Mouse (Mus musculus) adipocyte (in vitro differentiated cells): ENCODE data around the gene Cpne7.
"Not testable (repeated sequence)": the region's sequence is repeated elsewhere in the genome, so short reads cannot be mapped to it uniquely, and the experiment has no call there.

Experiments used
- DNase-seq: peaks from one replicate; pipeline ENCODE4 v3.0.0-alpha.2; 2016; ENCODE audit warnings: low spot score

Cpne7 gene

DNA sequence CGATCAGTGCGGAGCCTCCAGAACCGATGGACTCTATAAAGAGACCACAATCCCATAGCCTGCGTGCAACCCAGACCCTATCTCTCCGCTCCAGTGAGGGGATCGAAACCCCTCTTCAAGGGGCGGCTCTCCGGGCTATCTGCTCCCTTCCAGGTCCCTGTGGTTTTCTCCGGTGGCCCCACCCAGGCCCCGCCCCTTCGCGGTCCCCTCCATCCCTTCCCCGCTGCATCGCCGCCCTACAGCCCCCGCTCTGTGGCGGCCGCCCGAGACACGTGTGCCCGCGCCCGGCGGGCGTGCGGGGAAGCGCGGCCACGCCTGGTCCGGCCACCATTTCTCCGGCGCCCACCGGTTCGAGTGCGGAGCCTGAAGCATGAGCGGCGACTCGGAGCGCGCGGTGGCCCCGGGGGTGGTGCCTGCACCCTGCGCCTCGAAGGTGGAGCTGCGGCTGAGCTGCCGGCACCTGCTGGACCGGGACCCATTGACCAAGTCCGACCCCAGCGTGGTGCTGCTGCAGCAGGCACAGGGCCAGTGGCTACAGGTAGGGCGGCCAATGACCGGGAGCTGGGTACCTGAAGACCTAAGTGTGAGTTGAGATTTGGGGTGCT lies at the start of gene Cpne7:
TSS of gene Cpne7 (plus strand) at position 248 of the 605 bp plus-strand sequence.
- DNase-seq, result no peak

DNA sequence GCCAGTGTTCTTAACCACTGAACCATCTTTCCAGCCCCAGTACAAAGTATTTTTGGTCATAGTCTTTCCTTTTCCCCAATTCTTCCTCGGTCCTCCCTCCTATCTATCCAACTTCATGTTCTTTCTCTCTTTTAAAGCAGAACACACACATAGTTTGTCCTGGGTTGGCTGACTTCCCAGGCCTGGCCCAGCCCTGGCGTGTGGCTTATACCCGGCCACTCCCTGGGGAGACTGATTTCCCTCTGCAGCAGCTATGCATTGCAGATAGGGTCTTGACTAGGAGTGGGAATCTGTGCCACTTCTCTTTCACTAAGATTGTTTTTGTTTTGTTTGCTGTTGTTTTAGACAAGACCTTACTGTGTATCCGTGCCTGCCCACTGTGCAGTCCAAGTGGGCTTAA lies 46.0 kb upstream of the Cpne7 start:
- peak; percentile 84 for DNase-seq

DNA sequence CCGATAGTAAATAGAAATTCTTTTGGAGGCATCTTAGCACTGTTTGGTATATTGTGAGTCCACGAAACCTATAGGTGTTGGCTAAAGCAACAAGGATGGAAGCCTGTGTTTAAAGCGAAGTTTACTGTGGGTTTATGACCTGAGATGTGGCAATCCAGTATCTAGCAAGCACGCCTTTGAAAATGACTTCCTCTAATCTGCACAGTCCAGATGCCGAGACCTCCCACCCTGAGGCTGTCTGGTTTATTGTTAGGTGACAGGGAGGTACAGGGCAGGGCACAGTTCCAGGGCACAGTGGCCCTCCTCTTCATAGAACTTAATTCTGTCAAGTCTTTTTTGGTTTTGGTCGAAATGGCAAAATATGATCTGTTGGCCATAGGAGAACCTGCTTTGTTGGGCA lies 40.0 kb upstream of the Cpne7 start:
- DNase-seq, result no peak

DNA sequence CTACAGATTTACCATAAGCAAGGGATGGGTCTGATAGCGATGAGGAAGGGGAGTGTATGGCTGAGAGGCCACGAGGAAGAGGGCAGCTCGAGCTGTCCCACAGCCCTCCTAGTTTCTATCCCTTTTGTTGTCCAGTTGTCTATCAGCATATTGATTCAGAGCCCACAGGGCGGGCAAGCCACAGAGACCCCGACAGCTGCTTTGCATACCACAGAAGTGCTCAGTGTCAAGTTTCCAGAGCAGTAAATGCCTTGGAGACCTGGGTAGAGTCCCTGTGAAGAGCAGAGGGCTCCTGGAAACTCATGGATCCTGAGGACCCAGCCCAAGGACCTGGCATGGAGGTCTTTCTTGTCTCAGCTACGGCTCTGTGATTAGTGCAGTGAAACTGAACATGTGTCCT lies 34.2 kb upstream of the Cpne7 start:
- DNase-seq, result no peak

DNA sequence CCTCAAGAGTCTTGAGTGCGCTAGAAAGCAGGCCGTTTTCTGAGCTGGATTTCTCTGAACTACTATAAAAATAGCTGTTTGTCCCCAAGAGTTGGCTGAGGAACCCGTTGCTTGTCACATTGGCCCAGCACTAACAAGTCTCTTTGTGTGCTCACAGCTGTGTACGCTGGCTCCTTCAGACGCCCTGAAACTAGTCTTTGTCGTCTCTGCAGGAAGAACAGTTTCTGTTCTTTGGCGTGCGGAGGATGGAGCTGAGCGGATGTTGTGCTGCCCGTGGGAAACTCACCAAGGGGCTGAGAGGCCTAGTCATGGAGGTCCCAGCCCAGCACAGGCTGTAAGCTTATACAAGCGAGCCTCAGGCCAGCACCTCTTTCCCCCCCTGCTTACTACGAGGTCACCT lies 33.6 kb upstream of the Cpne7 start:
- DNase-seq, result no peak

DNA sequence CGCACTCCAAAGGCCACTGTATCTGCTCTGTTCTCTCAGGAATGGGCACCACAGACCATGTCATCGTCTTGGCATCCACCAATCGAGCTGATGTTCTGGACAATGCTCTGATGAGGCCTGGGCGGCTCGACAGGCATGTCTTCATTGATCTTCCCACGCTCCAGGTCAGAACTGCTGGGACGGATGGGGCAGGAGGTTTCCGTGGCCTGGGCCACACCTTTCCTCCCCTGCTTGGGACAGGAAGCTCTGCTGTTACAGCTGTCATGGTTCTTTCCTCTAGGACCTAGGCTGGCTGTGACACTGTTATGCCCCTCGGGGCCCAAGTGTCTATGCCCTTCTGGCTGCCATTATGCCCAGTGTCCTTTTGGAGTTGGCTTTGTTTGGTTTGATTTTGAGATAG lies 29.9 kb upstream of the Cpne7 start:
- no peak for DNase-seq

DNA sequence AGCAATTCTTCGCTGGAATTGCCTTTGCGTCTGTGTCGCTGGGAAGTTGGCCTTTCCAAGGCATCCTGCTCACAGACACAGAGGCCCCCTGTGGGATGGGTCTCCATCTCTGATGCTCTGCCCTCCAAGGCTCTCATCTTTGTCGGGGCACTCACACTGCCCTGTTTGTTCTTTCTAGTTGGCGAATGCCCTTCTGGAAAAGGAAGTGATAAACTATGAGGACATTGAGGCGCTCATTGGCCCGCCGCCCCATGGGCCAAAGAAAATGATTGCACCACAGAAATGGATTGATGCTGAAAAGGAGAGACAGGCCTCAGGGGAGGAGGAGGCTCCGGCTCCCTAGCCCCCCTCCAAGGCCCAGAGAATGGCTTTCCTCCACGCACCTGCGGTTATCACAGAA lies 20.0 kb upstream of the Cpne7 start:
- DNase-seq, result no peak

DNA sequence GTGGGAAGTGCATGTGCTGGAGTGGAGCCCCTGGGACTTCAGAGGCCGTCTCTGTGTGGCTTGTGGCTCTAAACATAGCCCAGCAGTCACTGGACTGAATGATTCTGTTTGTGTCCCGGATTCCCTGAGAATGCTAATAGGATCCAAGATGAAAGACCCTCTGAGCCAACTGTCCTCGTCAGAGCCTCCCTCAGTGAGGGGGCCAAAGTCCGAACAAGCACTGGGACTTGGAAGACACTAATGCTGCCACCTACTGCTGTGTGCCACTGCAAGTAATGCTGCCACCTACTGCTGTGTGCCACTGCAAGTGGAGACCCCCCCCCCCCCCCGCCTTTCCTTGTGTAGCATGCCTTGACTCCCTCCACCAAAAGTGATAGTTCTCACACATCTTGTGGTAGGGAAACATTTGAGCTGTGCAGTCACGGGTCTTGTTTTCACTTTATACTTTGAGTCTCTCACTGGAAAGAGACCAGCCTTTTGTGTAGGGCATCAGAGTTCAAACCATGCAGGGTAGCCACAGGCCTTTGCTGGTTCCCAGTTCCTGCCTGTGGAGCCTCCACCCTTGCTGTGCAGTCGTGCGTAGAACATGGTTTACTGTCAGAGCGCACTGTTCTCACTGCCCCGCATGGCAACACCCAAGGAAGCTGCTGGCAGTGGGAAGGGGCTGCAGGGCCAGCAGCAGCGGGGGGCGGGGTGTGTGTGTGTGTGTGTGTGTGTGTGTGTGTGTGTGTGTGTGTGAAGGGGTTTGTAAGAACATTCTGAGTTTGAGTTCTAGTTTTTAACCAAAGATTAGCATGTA lies 19.2 kb upstream of the Cpne7 start:
- DNase-seq, result no peak

DNA sequence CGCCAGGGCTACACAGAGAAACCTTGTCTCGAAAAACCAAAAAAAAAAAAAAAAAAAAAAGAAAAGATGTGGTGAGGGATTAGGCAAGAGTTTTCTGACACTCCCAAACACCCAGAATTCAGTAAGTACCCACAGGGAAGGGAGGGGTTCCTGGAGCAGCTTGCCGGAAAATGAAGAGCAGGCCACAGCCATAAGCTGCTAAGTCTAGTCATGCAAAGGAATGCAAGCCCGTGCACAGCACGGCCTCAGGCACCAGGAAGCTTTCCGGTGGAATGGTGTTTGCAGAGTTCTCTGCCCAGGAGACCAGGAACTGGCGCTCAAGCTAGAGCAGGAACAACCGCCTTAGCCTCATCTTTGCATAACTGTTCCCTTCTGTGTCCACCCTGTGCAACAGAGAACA lies 16.9 kb upstream of the Cpne7 start:
- DNase-seq, result peak; percentile 55

DNA sequence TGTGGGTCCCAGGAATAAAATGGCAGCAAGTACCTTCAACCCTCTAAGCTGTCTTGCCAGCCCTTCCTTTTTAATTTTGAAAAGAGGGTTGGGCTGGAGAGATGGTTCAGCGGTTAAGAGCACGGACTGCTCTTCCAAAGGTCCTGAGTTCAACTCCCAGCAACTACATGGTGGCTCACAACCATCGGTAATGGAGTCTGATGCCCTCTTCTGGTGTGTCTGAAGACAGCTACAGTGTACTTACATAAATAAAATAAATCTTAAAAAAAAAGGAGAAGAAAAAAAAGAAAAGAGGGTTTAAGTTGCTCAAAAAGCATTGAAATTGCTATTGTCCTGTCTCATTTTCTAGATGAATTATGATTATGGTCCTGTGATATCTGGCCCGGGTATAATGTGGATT lies 15.9 kb upstream of the Cpne7 start:
- DNase-seq, result no peak

DNA sequence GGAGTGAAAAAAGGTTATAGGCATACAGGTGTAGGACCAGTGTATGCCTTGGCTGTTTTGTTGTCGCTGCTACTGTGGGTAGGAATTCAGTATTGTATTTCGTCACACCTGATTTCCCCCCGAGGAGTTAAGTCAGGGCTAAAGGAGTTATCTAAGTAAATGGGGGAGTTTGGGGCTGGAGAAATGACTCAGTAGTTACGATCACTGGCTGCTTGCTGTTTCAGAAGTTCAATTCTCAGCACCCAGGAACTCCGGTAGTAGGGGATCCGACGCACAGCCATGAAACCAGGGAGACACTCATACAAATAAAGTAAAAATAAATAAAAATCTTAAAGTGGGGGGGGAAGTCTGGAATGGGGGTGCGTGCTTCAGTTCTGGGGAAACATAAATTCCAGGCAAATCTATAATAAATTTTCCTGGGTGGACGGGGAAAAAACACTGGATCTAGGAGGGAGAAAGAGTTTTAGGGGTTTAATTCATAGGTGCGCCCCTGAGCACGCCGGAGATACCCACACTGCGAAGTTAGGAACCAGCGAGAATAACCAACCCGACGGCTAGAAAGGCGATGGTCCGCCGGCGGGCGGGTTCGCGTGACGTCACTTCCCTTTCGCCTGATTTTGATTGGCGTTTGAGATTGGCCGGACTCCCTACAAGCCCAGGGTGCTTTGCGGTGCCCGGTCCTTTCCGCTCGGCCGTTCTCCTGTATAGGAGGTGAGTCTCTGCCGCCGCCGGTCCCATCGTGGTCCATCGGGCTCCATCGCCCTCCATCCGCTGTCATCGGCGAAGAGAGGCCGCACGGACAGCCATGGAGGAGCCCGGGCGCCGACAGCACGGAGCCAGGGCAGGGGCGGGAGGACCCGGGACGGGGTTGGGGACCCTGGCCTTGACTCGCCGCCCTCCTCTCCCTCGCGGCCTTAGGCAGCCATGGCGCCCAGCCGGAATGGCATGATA lies 15.2 kb upstream of the Cpne7 start, which contains the start of gene Rpl13:
TSS of gene Rpl13 (plus strand) at position 616 of the 951 bp plus-strand sequence.
- peak; percentile 95 for DNase-seq

DNA sequence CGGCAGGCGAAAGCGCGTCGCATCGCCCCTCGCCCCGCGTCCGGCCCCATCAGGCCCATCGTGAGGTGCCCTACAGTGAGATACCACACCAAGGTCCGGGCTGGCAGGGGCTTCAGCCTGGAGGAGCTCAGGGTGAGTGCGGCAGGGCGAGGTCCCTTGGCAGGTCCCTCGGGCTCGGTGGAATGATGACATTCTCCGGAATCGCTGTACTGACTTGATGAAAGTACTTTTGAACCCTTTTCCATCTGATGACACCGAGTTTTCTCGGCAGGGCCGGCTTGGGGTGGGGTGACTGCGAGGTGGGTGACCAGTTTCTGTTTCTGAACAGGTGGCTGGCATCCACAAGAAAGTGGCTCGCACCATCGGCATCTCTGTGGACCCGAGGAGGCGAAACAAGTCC lies 14.3 kb upstream of the Cpne7 start:
- not testable (repeated sequence) for DNase-seq

DNA sequence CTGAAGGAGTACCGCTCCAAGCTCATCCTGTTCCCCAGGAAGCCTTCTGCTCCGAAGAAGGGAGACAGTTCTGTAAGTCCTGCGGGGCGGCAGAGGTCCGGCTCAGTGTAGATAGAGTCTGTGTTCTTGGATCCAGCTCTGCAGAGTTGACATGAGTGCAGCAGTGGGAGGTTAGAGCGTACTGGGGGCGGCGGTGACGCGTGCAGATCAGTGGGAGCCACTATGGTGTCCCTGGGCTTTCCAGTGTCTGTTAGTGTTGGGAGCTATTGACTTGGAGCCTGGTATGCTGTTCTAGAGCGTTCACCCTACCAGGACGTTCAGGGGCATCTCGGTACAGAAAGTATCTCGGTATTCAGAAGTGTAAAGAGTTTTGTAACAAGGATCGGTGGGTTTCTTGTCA lies 13.9 kb upstream of the Cpne7 start:
- no peak for DNase-seq

DNA sequence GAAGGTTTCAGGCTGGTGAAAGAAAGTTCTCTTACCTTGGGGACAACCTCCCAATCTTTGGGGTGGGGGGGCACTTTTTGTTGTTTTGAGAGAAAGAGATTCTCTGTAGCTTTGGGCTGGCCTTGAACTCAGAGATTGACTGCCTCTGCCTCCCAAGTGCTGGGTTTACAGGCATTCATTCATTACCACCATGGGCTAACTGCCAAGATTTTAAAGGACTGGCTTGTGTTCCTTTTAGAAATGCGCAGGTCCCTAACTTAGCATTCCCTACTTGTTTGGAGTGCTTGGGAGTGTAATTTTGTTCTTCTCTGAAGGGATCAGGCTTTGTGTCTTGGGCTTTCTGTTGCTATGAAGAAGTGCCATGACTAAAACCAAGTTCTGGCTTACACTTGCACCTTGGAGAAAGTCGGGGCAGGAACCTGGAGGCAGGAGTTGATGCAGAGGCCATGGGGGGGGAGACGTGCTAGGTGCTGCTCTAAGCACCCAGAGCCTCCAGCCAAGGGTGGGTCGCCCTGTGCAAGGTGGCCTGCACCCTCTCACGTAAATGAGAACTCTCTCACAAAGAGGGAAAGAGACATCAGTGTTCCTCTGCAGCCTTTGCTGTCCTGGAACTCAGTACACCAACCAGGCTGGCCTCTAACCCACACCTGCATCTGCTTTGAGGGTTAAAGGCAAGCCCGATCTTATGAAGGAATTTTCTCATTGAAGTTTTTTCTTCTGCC lies 13.0 kb upstream of the Cpne7 start:
- no peak for DNase-seq

DNA sequence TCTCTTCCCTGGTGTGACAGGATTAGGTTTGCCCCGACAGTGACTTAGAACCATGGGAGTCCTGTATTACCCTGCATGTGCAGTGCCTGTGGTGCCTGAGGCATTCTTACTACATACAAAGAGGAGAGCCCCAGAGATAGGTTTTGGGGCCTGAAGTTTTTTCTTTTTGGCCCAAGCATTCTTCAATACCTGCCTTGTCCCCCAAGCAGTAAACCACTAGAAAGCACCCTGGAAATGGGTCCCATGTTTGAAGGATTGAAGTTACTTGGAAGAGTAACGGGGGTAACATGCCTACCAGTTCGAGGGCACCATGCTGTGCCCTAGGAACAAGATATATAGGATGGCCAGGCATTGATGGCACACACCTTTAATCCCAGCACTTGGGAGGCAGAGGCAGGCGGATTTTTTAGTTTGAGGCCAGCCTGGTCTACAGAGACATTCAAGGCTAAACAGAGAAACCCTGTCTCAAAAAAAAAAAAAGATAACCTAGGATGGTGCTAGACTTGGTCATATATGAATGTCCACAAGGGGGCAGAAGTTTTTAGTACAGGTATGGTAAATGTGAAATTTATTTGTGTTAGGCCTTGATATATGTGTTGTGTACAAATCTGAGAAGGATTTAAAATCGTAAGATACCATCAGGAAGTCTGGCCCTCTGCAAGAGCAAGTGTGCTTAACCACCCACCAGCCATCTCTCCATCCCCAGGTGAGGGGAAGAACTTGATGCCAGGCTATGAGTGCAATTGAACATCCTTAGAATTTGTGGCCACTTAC lies 11.4 kb upstream of the Cpne7 start:
- DNase-seq, result peak; percentile 66

DNA sequence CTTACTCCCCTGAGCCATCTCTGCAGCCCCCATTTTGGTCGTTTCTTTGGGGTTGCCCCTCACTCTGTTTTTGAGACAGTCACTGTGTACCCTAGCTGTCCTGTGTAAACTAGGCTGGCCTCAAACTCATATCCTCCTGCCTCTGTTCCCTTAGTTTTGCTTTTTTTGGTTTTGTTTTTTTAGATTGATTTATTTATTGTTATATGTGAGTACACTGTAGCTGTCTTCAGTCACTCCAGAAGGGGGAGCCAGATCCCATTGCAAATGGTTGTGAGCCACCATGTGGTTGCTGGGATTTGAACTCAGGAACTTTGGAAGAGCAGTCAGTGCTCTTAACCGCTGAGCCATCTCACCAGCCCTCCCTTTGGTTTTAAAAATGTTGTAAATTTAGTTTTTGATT lies 10.6 kb upstream of the Cpne7 start:
- DNase-seq, result peak; percentile 51

DNA sequence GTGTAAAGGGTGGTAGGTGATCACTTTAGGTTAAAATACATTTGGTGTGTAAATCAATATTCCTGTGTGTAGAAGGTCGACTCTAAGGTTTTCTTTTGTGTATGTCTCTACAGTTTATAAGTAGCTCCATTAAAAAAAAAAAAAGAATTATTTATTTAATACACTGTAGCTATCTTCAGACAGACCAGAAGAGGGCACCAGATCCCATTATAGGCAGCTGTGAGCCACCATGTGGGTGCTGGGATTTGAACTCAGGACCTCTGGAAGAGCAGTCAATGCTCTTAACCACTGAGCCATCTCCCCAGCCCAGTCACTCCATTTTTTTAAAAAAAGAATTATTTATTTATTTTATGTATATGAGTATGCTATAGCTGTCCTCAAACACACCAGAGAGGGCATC lies 9.2 kb upstream of the Cpne7 start:
- no peak for DNase-seq

DNA sequence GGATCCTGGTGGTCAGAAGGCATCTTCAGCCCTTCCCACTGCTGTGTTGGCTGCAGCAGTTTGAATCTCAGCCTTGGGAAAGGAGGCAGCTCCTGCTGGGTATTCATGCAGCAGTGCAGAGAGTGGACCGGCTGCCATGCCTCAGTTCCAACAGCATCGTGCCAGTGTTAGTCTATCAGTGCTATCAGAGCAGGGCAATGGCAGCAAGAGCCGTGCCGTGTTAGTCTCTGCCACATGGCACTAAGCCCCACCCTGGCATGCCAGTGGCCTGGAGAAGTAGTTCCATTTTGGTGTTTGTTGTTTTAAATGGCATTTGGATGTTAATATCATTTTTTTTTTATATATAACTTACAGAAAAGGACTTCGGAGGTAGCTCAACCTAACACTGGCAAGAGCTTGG lies 8.2 kb upstream of the Cpne7 start:
- DNase-seq, result no peak

DNA sequence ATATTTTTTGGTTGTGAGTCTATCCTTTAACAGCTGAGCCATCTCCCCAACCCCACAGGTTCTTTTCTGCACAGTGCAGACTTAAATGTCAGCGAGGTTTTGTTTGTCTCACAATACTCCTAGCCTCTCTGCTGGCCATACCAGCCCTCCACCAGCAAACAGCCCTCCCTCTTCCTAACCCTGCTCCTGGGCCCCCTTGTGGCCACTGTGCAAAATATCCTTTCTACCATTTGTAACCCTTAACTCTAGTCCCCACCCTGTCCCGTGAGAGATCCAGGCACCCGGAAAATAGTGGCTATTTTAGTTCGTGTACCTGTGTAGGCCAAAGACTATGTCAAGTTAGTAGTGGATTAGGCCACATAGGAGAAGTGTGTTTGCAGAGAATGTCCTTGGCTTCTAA lies 6.5 kb upstream of the Cpne7 start:
- peak; percentile 47 for DNase-seq

DNA sequence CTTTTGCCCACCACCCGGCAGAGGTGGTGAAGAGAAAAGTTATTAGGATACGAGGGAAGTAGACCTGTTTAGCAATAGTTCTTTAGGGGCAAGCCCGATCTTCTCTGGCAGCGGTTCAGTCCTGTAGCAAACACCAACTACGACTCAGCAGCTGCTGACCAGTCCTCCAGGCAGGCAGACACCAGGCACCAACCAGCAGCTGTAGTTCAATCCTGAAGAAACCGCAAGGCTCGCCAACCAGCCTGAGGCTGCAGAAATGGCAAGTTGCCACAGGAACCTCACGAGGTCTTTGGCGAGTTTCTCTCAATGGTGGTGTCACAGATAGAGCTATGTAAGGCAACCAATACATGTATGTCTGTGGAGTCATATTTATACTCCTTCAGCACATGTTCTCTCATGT lies 4.3 kb upstream of the Cpne7 start:
- peak; percentile 38 for DNase-seq

DNA sequence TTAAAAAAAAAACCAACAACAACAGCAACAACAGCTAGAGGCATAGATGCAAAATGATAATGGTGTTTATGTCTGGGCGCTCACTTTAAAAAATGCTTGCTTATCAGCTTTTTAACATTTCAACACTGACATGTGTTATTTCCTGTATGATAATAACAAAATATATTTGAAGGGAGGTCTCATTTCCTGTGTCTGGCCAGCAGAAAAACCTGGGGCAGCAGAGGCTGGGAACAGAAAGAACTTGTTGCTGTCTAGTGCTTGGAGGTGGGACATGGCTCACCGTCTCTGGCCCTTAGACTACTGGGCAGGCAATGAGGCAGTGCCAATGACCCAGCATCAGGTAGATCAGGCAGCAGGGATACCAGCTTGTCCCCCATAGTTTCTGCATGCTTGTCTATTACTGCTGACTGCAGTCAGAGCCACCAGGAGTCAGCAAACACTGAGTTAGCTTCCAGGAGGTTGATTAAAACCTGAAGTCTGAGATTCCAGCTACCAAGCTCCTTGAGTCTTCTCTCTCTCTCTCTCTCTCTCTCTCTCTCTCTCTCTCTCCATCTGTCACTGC lies 3.2 kb upstream of the Cpne7 start:
- DNase-seq, result peak; percentile 33
